Mouse (Mus musculus): Measurements from ENCODE around the gene Gamt.
A peak's percentile ranks its signal among the peaks of the same experiment; 100 is the strongest.

Gene Gamt

GRCm38 (mm10) chr10:80285222-80286070 lies 24.6 kb upstream of the Gamt start:
- no peak for DNase-seq (ENCODE audit: low spot score in 2 of 2)

GRCm38 (mm10) chr10:80282481-80283441 lies 21.9 kb upstream of the Gamt start:
- no peak for DNase-seq (ENCODE audit: low spot score in 2 of 2)

GRCm38 (mm10) chr10:80281921-80282371 lies 21.1 kb upstream of the Gamt start:
- DNase-seq (ENCODE audit: low spot score in 2 of 2): no peak

- DNase-seq (ENCODE audit: low spot score in 2 of 2): no peak
Measured at GRCm38 (mm10) chr10:80281304-80281703, 20.5 kb upstream of the Gamt start.

- DNase-seq (ENCODE audit: low spot score in 2 of 2): no peak
Measured at GRCm38 (mm10) chr10:80279273-80279672, 18.5 kb upstream of the Gamt start.

GRCm38 (mm10) chr10:80278390-80278789 lies 17.6 kb upstream of the Gamt start:
- no peak for DNase-seq (ENCODE audit: low spot score in 2 of 2)

- no peak for DNase-seq (ENCODE audit: low spot score in 2 of 2)
Measured at GRCm38 (mm10) chr10:80276238-80276637, 15.4 kb upstream of the Gamt start.

GRCm38 (mm10) chr10:80273847-80274246 lies 13.0 kb upstream of the Gamt start:
- no peak for DNase-seq (ENCODE audit: low spot score in 2 of 2)

GRCm38 (mm10) chr10:80271870-80272585 lies 11.2 kb upstream of the Gamt start:
- DNase-seq (ENCODE audit: low spot score in 2 of 2): no peak

GRCm38 (mm10) chr10:80271186-80271843 lies 10.5 kb upstream of the Gamt start:
- no peak for DNase-seq (ENCODE audit: low spot score in 2 of 2)

GRCm38 (mm10) chr10:80270734-80271181 lies 9.9 kb upstream of the Gamt start:
- DNase-seq (ENCODE audit: low spot score in 2 of 2): no peak

- no peak for DNase-seq (ENCODE audit: low spot score in 2 of 2)
Measured at GRCm38 (mm10) chr10:80270099-80270498, 9.3 kb upstream of the Gamt start.

GRCm38 (mm10) chr10:80265149-80265486 lies 4.3 kb upstream of the Gamt start:
- no peak for DNase-seq (ENCODE audit: low spot score in 2 of 2)

- peak; percentile 98 to 99 for DNase-seq (ENCODE audit: low spot score in 2 of 2)
Measured at GRCm38 (mm10) chr10:80264341-80265148, 3.7 kb upstream of the Gamt start.

GRCm38 (mm10) chr10:80262776-80263365 lies 2.1 kb upstream of the Gamt start:
- no peak for DNase-seq (ENCODE audit: low spot score in 2 of 2)

- DNase-seq (ENCODE audit: low spot score in 2 of 2): no peak
Measured at GRCm38 (mm10) chr10:80262169-80262568, 1.4 kb upstream of the Gamt start.

- DNase-seq (ENCODE audit: low spot score in 2 of 2): peak; percentile 81 to 94
Measured at GRCm38 (mm10) chr10:80261585-80261968, 765 bp upstream of the Gamt start.

- peak; percentile 52 to 71 for DNase-seq (ENCODE audit: low spot score in 2 of 2)
Measured at GRCm38 (mm10) chr10:80259861-80260641, 761 bp downstream of the Gamt start.

- no peak for DNase-seq (ENCODE audit: low spot score in 2 of 2)
Measured at GRCm38 (mm10) chr10:80259463-80259805, 1.4 kb downstream of the Gamt start.

Data from left cerebral cortex, adult 9 months (tissue).